ENCODE assay signal across 9 mouse cellular contexts in genomic region chr7:98839312-98839711, GRCm38 (mm10). TPM values are rescaled to one million over a fixed set of nuclear protein-coding genes. Genes with fewer than 3 reads are reported as not detected.
DNase-seq lines count a peak whose midpoint lies in the region; ATAC-seq and TF ChIP-seq lines count a peak whose summit lies in the region.
"Had no signal": no experiment of that assay in that cellular context is flagged by ENCODE, and none has a peak within 500 bp of the region (broad histone marks: within the 10 kb centered on the region; RNA-seq: fewer than 3 reads in every experiment).

No protein-coding gene starts in this region.

- peak overlapping the region; percentile 58; the same call in 1 of the 2 replicates for H3K9ac ChIP-seq in forebrain, embryonic 14.5 days (ENCODE audit: low read length)
- peak overlapping the region; percentile 51; the same call in 1 of the 2 replicates for H3K9ac ChIP-seq in limb, embryonic 15.5 days
- H3K9ac ChIP-seq in stomach, embryonic 14.5 days (replicated peaks; ENCODE audit: low read depth, low read length) = peak overlapping the region; percentile 19; the same call in 1 of the 2 replicates

- ATAC-seq in forebrain, embryonic 14.5 days = no peak
- ATAC-seq in limb, embryonic 15.5 days (ENCODE audit: insufficient number of reproducible peaks, low FRiP score, low TSS enrichment, low read depth) = no peak
- ATAC-seq in stomach, embryonic 14.5 days (ENCODE audit: insufficient number of reproducible peaks, insufficient read depth, low FRiP score, low read depth) = no peak

- H3K4me2 ChIP-seq in forebrain, embryonic 14.5 days (ENCODE audit: low read length) = peak overlapping the region; percentile 92
- H3K4me2 ChIP-seq in limb, embryonic 15.5 days = peak overlapping the region; percentile 96
- H3K4me2 ChIP-seq in stomach, embryonic 14.5 days (replicated peaks; ENCODE audit: low read depth, low read length) = peak overlapping the region; percentile 98

- DNase-seq in lung, adult 2 months = peak; percentile 21
- DNase-seq in lung, postnatal 14 days = no peak
- no peak for DNase-seq in forebrain, embryonic 14.5 days (ENCODE audit: low spot score)
- DNase-seq in layer of hippocampus, adult 18-20 months (ENCODE audit: low spot score in 2 of 2) = no peak
- no peak for DNase-seq in frontal cortex, postnatal 14 days (ENCODE audit: low spot score in 2 of 2)
- no peak for DNase-seq in frontal cortex, postnatal 36 days (ENCODE audit: low spot score in 2 of 2)

- no peaks in the 10 kb centered on the region for H3K36me3 ChIP-seq in forebrain, embryonic 14.5 days (ENCODE audit: control insufficient read depth, insufficient read depth, low read length)
- H3K36me3 ChIP-seq in limb, embryonic 15.5 days = no peaks in the 10 kb centered on the region
- H3K36me3 ChIP-seq in stomach, embryonic 14.5 days (ENCODE audit: control insufficient read depth, insufficient read depth, low read length) = no peaks in the 10 kb centered on the region

- TF ChIP-seq CTCF in lung, adult 2 months (IDR thresholded peaks at IDR 0.05; ENCODE audit: insufficient read depth, low read length) = no peak

- 25% methylated on average over 12 of the region's 12 CpGs for WGBS in lung, adult 2 months
- WGBS in forebrain, embryonic 14.5 days = under 1% methylated on average over 12 of the region's 12 CpGs
- WGBS in limb, embryonic 15.5 days = 8% methylated on average over 12 of the region's 12 CpGs
- 8% methylated on average over 12 of the region's 12 CpGs for WGBS in stomach, embryonic 14.5 days

- peaks cover 20% of the 10 kb centered on the region for H3K4me1 ChIP-seq in lung, adult 2 months (ENCODE audit: control insufficient read depth, insufficient read depth, low read length)
- H3K4me1 ChIP-seq in forebrain, embryonic 14.5 days (ENCODE audit: control insufficient read depth, insufficient read depth, low read length) = peaks cover 8% of the 10 kb centered on the region
- peaks cover 91% of the 10 kb centered on the region for H3K4me1 ChIP-seq in limb, embryonic 15.5 days
- peaks cover 33% of the 10 kb centered on the region; the same call in 1 of the 2 replicates for H3K4me1 ChIP-seq in stomach, embryonic 14.5 days (ENCODE audit: control insufficient read depth, insufficient read depth, low read length)

- H3K4me3 ChIP-seq in lung, adult 2 months (replicated peaks; ENCODE audit: extremely low read depth, low read depth, low read length) = no peak overlapping the region
- H3K4me3 ChIP-seq in forebrain, embryonic 14.5 days (ENCODE audit: low read depth, low read length) = peak overlapping the region; percentile 44
- peak overlapping the region; percentile 63 for H3K4me3 ChIP-seq in limb, embryonic 15.5 days
- peak overlapping the region; percentile 41 for H3K4me3 ChIP-seq in stomach, embryonic 14.5 days (ENCODE audit: low read depth, low read length)

- peaks cover 72% of the 10 kb centered on the region for H3K27me3 ChIP-seq in forebrain, embryonic 14.5 days (replicated peaks; ENCODE audit: control insufficient read depth, insufficient read depth, low read length)
- peaks cover 71% of the 10 kb centered on the region for H3K27me3 ChIP-seq in limb, embryonic 15.5 days
- H3K27me3 ChIP-seq in stomach, embryonic 14.5 days (ENCODE audit: control insufficient read depth, insufficient read depth, low read length) = peaks cover 20% of the 10 kb centered on the region

- no peak for TF ChIP-seq POLR2A in lung, adult 2 months (IDR thresholded peaks at IDR 0.05; ENCODE audit: borderline replicate concordance, extremely low read depth, low read depth, low read length)

- no peak overlapping the region for H3K27ac ChIP-seq in forebrain, embryonic 14.5 days (ENCODE audit: low read depth, low read length)
- no peak overlapping the region for H3K27ac ChIP-seq in limb, embryonic 15.5 days
- no peak overlapping the region for H3K27ac ChIP-seq in stomach, embryonic 14.5 days (ENCODE audit: low read length)

- H3K9me3 ChIP-seq in forebrain, embryonic 14.5 days (replicated peaks; ENCODE audit: control insufficient read depth, low read length) = no peaks in the 10 kb centered on the region
- H3K9me3 ChIP-seq in limb, embryonic 15.5 days = no peaks in the 10 kb centered on the region
- H3K9me3 ChIP-seq in stomach, embryonic 14.5 days (ENCODE audit: control insufficient read depth, low read depth, low read length) = no peaks in the 10 kb centered on the region

RNA-seq across cellular contexts. Expression of gene Wnt11, which starts 4.4 kb away (rescaled TPM):
- 35.1 and 47.3 TPM in 2 replicates for polyA plus RNA-seq in lung, adult 2 months (2012; rRNA removed)
- 0.26 and 0.50 TPM in 2 replicates for polyA plus RNA-seq in forebrain, embryonic 14.5 days (2014; fragmentation: Nextera tagmentation; extraction: Ambion mirVana)
- polyA plus RNA-seq in limb, embryonic 15.5 days (2015; fragmentation: Nextera tagmentation; extraction: Ambion mirVana) = 23.2 and 29.1 TPM in 2 replicates
- polyA plus RNA-seq in stomach, embryonic 14.5 days (2014; fragmentation: Nextera tagmentation; extraction: Ambion mirVana) = 7.2 and 8.6 TPM in 2 replicates
- total RNA-seq in layer of hippocampus, adult 18-20 months (2021) = 1 to 10 TPM; 1.5 to 2.3 TPM
- polyA plus RNA-seq: erythroblast, embryonic 14.5 days had no signal
